Mouse (Mus musculus) natural killer cell, adult 2 months (primary cell): ENCODE measurements around the gene Ublcp1.

Experiments
- DNase-seq, 2 experiments: peaks; one replicate each; pipeline ENCODE4 v3.0.0; 2022; ENCODE audit warnings: low spot score in 2 of 2

The Ublcp1 gene

GRCm38 (mm10) chr11:44422337-44423111 lies 47.8 kb downstream of the Ublcp1 start:
- DNase-seq, result no peak

- no peak for DNase-seq
Observed at GRCm38 (mm10) chr11:44417403-44417802, 52.9 kb downstream of the Ublcp1 start.

GRCm38 (mm10) chr11:44414605-44415004 lies 55.7 kb downstream of the Ublcp1 start:
- DNase-seq, result no peak

GRCm38 (mm10) chr11:44413371-44413770 lies 56.9 kb downstream of the Ublcp1 start:
- no peak for DNase-seq

GRCm38 (mm10) chr11:44412276-44412675 lies 58.0 kb downstream of the Ublcp1 start:
- peak in 1 of 2 experiments; percentile 22 for DNase-seq

- DNase-seq, result no peak
Observed at GRCm38 (mm10) chr11:44410413-44410812, 59.9 kb downstream of the Ublcp1 start.

GRCm38 (mm10) chr11:44408626-44409025 lies 61.7 kb downstream of the Ublcp1 start:
- no peak for DNase-seq

GRCm38 (mm10) chr11:44406457-44406856 lies 63.8 kb downstream of the Ublcp1 start:
- DNase-seq, result no peak

- DNase-seq, result no peak
Observed at GRCm38 (mm10) chr11:44405961-44406360, 64.3 kb downstream of the Ublcp1 start.

GRCm38 (mm10) chr11:44405113-44405512 lies 65.2 kb downstream of the Ublcp1 start:
- DNase-seq, result no peak
